Mouse (Mus musculus) neural tube, embryonic 11.5 days (tissue): ENCODE measurements at regions not wholly inside any gene's neighbourhood (a gene's known extent, or its start where the extent isn't known, plus 50 kb on each side); places are given as distances from the start of the nearest gene placed in this dataset.

ENCODE experiments used
- ATAC-seq: fragments of 200-750 bp; cut with Nextera tagmentation; 2 replicates; pipeline ENCODE4 v1.8.0; 2017; ENCODE audit warnings: moderate number of reproducible peaks, mild to moderate bottlenecking, moderate TSS enrichment, moderate library complexity; ENCODE audit not compliant: insufficient read depth, low FRiP score, low TSS enrichment
- DNase-seq: peaks from one replicate; pipeline ENCODE4 v3.0.0-alpha.2; 2015; ENCODE audit warnings: low spot score
- H3K27ac ChIP-seq: fragments of 300-500 bp; sonication (generic); 2 replicates; pipeline ENCODE4 v1.5.1; 2014; ENCODE audit warnings: low read depth, mild to moderate bottlenecking, low read length
- H3K27me3 ChIP-seq: fragments of 300-500 bp; sonication (generic); 2 replicates; pipeline ENCODE4 v1.6.1; 2014; ENCODE audit warnings: mild to moderate bottlenecking, low read length, mixed read lengths; ENCODE audit not compliant: control insufficient read depth, insufficient read depth
- H3K36me3 ChIP-seq: fragments of 300-500 bp; sonication (generic); 2 replicates; pipeline ENCODE4 v1.6.1; 2014; ENCODE audit warnings: mild to moderate bottlenecking, low read length, moderate library complexity, mixed read lengths; ENCODE audit not compliant: control insufficient read depth, insufficient read depth
- H3K4me1 ChIP-seq: fragments of 300-500 bp; sonication (generic); 2 replicates; pipeline ENCODE4 v1.6.1; 2014; ENCODE audit warnings: low read length, mixed read lengths; ENCODE audit not compliant: control insufficient read depth, insufficient read depth
- H3K4me2 ChIP-seq: fragments of 300-500 bp; sonication (generic); 2 replicates; pipeline ENCODE4 v1.6.1; 2014; ENCODE audit warnings: low read depth, mild to moderate bottlenecking, moderate library complexity
- H3K4me3 ChIP-seq: fragments of 300-500 bp; sonication (generic); 2 replicates; pipeline ENCODE4 v1.5.1; 2014; ENCODE audit warnings: low read depth, low read length
- H3K9ac ChIP-seq: fragments of 300-500 bp; sonication (generic); 2 replicates; pipeline ENCODE4 v1.6.1; 2014; ENCODE audit warnings: mild to moderate bottlenecking, low read length
- H3K9me3 ChIP-seq: fragments of 300-500 bp; sonication (generic); 2 replicates; pipeline ENCODE4 v1.6.1; 2016; ENCODE audit warnings: low read length; ENCODE audit not compliant: control insufficient read depth
- WGBS: fragments of 180-500 bp; shearing (Covaris S2); extraction: QIAGEN DNeasy Blood & Tissue Kit; methylation state at CpG from one replicate; pipeline ENCODE4 v1.1.7; 2014; 5-methylcytosine and 5-hydroxymethylcytosine counted together

DNA sequence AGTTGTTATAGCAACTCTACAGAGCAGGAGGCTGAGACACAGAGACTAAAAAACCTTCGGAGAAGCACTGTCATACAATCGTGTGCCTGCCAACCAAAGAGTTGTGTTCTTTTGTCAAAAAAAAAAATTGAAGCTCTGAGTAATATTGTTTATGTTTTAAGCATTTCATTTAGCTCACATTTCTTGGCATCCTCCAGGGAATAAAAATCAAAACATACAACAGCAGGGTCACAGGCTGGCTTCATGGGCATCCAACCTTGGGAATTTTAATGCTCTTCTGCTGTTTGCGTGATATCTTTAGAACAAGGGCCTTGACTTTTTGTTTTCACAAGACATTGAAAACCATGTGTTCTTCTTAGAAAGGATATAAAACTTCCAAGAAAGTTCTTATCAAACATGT, 152.9 kb upstream of the Cxcl12 start:
- H3K4me1 ChIP-seq: no peaks in the 10 kb centered on the region
- H3K27me3 ChIP-seq: no peaks in the 10 kb centered on the region
- H3K4me2 ChIP-seq: no peak overlapping the region
- ATAC-seq: no peak
- no peak overlapping the region for H3K27ac ChIP-seq
- no peak overlapping the region for H3K4me3 ChIP-seq
- no peak overlapping the region for H3K9ac ChIP-seq
- DNase-seq: no peak
- WGBS: 86% methylated on average over 3 of the region's 3 CpGs
- no peaks in the 10 kb centered on the region for H3K9me3 ChIP-seq
- no peaks in the 10 kb centered on the region for H3K36me3 ChIP-seq

DNA sequence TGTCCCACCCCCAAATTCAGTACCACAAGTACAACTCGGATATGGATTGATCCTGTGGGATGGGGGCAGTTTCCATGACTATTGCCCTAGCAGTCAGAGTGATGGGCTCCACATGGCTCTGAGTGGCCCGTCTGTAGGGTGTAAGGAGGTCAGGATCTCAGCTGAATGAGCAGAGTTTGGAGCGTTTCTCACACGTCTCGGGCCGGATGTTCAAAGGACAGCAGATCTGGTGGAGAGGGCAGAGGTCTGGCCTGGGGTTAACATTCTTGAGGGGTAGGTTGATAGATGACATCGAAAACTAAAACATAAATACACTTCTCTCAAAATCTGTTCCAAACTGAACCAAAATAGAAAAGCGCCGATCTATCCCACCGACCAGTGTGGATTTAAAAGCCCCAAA, 146.5 kb upstream of the Cxcl12 start:
- 56% methylated on average over 10 of the region's 10 CpGs for WGBS
- Histone ChIP-seq H3K4me1 (no peaks in the 10 kb centered on the region), H3K36me3 (no peaks in the 10 kb centered on the region), H3K9me3 (no peaks in the 10 kb centered on the region), H3K9ac (no peak overlapping the region), H3K4me2 (no peak overlapping the region), H3K27ac (no peak overlapping the region), H3K27me3 (no peaks in the 10 kb centered on the region), H3K4me3 (no peak overlapping the region)
- DNase-seq (no peak), ATAC-seq (no peak)

DNA sequence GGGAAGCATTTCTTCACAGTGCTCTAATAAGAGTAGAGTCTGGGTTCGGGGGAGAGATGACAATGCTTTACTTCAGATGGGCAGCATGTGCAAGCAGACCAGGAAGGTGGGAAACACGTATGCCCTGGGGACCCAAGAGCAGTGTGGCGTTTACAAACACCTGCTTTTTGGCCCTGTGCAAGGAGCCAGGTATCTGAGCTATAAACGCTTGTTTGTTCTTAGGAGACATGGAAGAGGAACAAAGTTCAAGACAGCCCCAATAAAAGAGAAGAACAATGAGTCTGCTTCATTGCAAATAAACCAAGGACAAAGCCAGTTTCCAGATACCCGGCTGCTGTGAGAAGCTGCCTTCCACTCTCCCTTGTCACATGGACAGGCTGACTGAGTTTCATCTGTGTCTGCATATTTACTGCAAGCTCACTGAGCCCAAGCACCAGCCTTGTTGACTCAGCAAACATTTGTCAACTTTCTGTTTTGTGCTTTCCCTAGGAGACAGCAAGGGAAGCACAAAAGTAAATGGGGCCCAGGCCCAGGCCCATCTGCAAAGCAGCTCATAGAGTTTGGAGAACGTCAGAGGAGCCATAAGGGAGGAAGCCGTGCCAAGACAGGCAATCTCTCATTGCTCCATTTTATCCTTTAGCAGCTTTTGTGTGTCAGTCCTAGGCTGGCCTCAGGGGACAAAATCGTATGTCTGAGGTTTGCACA, 136.1 kb upstream of the Cxcl12 start:
- no peak for ATAC-seq
- no peaks in the 10 kb centered on the region for H3K9me3 ChIP-seq
- H3K36me3 ChIP-seq: no peaks in the 10 kb centered on the region
- WGBS: 56% methylated on average over 8 of the region's 8 CpGs
- no peak overlapping the region for H3K9ac ChIP-seq
- DNase-seq: no peak
- H3K4me2 ChIP-seq: no peak overlapping the region
- H3K27me3 ChIP-seq: no peaks in the 10 kb centered on the region
- no peak overlapping the region for H3K27ac ChIP-seq
- H3K4me3 ChIP-seq: no peak overlapping the region
- no peaks in the 10 kb centered on the region for H3K4me1 ChIP-seq

DNA sequence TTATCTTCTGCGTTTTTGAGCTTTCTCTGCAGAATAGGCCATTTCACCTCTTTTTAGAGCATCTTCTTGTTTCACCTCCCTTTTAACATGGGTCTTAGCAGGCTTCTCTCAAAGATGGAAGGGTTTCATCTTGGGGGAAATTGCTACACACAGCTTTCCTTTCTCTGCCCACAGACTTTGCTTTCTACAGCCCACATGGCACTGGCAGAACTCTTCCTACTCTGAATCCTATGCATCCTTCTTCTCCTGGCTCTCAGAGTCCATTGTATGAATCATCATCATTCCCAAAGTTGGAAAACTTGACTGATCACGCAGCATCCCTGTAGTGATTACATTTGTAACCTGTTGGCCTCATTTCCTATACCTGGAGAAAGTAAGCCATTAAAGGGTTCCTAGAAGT, 124.6 kb upstream of the Cxcl12 start:
- 81% methylated on average over 2 of the region's 2 CpGs for WGBS
- Histone ChIP-seq H3K9me3 (no peaks in the 10 kb centered on the region), H3K4me1 (no peaks in the 10 kb centered on the region), H3K27ac (no peak overlapping the region), H3K36me3 (no peaks in the 10 kb centered on the region), H3K27me3 (no peaks in the 10 kb centered on the region), H3K9ac (no peak overlapping the region), H3K4me2 (no peak overlapping the region), H3K4me3 (no peak overlapping the region)
- DNase-seq (no peak), ATAC-seq (no peak)

DNA sequence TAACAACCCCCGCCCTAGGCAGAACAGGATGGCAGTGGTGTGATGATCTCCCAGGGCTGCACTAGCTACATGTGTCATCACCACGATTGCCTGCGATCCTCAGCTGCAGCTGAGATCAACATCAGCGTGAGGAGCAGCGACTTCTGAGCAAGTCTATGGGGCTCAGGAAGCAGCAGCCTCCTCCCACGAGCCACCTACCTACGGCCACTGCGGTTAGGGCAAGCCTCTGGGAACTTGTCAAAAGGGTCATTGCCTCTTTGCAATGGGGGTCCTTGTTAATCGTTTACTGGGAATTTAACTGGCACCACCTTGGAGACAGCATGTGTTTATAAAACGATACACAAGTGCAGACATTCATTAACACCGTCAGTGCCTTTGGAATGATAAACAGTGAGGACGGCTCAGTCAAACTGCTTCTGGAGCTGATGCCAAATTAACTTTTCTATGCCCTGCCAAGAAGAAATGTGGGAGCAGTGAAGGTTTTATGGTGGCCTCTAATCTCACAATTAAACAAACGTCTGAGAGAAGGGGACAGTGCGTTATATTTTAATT, 118.8 kb upstream of the Cxcl12 start:
- H3K27ac ChIP-seq: no peak overlapping the region
- 60% methylated on average over 14 of the region's 14 CpGs for WGBS
- no peaks in the 10 kb centered on the region for H3K27me3 ChIP-seq
- no peak overlapping the region for H3K4me2 ChIP-seq
- no peaks in the 10 kb centered on the region for H3K9me3 ChIP-seq
- DNase-seq: no peak
- no peaks in the 10 kb centered on the region for H3K36me3 ChIP-seq
- H3K4me3 ChIP-seq: no peak overlapping the region
- no peak overlapping the region for H3K9ac ChIP-seq
- ATAC-seq: no peak
- no peaks in the 10 kb centered on the region for H3K4me1 ChIP-seq

DNA sequence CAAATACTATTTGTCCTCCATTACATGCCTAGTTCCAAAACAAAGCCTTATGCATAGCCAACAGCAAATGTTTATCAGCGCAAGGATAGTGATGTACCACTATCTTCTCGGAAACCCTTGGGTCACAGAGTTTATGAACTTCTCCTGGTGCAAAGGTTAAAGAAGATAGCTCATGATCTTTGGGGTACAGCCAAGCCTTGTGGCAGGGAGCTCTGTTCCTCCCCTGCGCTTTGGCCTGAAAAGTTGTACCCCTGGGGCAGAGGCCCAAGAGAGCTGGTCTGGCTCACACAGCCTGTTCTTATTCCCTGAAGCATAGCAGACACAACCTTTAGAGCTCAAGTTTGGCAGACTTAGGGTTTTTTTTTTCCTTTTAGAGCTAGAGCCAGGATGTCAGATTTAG, 107.6 kb upstream of the Cxcl12 start:
- DNase-seq: no peak
- Histone ChIP-seq H3K4me1 (no peaks in the 10 kb centered on the region), H3K4me3 (no peak overlapping the region), H3K27ac (no peak overlapping the region), H3K36me3 (no peaks in the 10 kb centered on the region), H3K27me3 (no peaks in the 10 kb centered on the region), H3K4me2 (no peak overlapping the region), H3K9me3 (no peaks in the 10 kb centered on the region), H3K9ac (no peak overlapping the region)
- 93% methylated on average over 3 of the region's 3 CpGs for WGBS
- ATAC-seq: no peak

DNA sequence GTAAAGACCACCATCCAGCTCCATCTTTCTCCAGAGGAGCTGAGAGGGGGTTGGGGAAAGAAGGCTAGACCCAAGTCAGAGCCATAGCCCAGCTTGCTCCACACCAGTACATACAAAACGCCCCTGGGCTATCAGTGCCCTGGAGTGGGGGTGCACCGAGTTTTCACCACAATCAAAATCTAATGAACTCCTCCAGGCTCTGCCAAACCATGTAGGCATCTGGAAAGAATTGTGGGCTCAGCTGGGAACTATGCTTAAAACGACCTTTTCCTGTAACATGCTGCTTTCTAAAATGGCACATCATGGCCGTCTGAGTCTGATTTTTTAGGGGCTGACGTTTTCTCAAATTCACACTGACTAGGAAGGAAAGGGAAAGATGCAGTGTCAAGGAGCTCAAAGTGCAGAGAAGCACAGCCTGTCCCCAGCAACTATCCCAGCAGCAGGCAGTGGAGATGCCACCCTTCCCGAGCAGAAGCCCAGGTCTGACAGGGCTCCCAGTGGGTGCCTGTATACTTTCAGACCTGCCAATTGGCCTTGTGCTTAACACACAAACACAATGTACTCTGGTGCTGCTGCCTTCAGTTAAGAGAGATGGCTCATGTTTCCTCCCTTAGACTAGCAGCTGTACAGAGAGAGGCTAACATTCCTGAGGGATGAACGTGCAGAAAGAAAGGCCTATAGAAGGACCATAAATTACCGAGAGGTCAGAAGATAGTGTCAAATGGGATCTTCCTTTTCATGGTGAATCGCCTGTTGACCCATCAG, 100.6 kb upstream of the Cxcl12 start:
- no peak overlapping the region for H3K4me3 ChIP-seq
- no peak for ATAC-seq
- no peak overlapping the region for H3K9ac ChIP-seq
- 67% methylated on average over 9 of the region's 9 CpGs for WGBS
- no peaks in the 10 kb centered on the region for H3K36me3 ChIP-seq
- no peaks in the 10 kb centered on the region for H3K27me3 ChIP-seq
- no peaks in the 10 kb centered on the region for H3K4me1 ChIP-seq
- H3K4me2 ChIP-seq: no peak overlapping the region
- DNase-seq: no peak
- H3K27ac ChIP-seq: no peak overlapping the region
- no peaks in the 10 kb centered on the region for H3K9me3 ChIP-seq

DNA sequence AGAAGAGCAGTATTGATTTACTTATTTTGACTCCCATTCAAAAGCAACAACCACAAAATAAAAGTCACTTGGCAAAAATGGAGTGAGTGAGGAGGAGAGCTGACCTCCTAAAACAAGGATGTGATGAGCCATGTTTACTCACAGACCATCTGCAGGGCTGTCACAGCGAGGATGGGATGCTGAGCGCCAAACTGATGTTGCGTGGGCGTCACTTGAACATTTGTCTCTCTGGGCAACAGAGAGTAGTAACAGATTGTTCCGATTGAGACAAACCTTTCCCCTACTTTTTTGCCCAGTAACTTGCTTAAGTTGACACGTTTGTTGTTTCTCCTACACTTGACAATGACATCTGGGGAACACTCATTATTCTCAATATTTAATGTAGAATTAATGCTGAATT, 97.0 kb upstream of the Cxcl12 start:
- no peak overlapping the region for H3K4me2 ChIP-seq
- no peaks in the 10 kb centered on the region for H3K4me1 ChIP-seq
- H3K4me3 ChIP-seq: no peak overlapping the region
- H3K27ac ChIP-seq: no peak overlapping the region
- DNase-seq (no peak), ATAC-seq (no peak)
- 64% methylated on average over 6 of the region's 6 CpGs for WGBS
- H3K36me3 ChIP-seq: no peaks in the 10 kb centered on the region
- no peaks in the 10 kb centered on the region for H3K27me3 ChIP-seq
- no peaks in the 10 kb centered on the region for H3K9me3 ChIP-seq
- no peak overlapping the region for H3K9ac ChIP-seq

DNA sequence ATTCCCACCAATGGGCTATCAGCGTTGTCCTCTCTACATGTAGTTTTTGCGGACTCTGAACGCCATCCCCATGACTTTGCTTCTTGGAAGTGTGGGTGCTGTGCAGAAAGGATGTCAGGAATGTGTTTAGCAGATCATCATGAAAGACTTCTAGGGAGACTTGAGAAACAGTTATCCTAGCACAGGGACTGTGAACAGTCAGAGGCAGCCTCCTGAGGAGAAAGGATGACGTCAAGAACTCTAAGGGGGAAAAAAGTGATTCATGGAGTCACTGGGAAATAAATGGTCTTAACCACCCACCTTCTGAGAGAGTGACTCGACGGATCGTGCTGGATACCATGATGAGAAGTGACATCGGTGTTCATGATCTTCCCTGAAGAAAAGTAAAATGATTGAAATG, 96.5 kb upstream of the Cxcl12 start:
- Histone ChIP-seq H3K4me3 (no peak overlapping the region), H3K9ac (no peak overlapping the region), H3K27me3 (no peaks in the 10 kb centered on the region), H3K27ac (no peak overlapping the region), H3K9me3 (no peaks in the 10 kb centered on the region), H3K4me1 (no peaks in the 10 kb centered on the region), H3K36me3 (no peaks in the 10 kb centered on the region), H3K4me2 (no peak overlapping the region)
- no peak for ATAC-seq
- no peak for DNase-seq
- WGBS: 78% methylated on average over 8 of the region's 8 CpGs
